Mouse (Mus musculus): ENCODE results near the gene Notch2. TPM values are rescaled to one million over a fixed set of nuclear protein-coding genes. Genes with fewer than 3 reads are reported as not detected.
"Not testable (repeated sequence)": the region's sequence is repeated elsewhere in the genome, so short reads cannot be mapped to it uniquely, and the experiment has no call there.

The Notch2 gene
- total RNA-seq, 2 experiments from 2014 or later, result 8.7 to 10.3 TPM

- H3K27ac ChIP-seq, result peak overlapping the region; percentile 87
- no peak overlapping the region for H3K4me3 ChIP-seq
- intact Hi-C loops (cut with DNase I), result loop anchor here (5.0 kb wide), 1 partner anchor 113 kb away; no protein-coding TSS in a partner anchor
- DNase-seq, result no peak
- TF ChIP-seq CTCF (IDR thresholded peaks at IDR 0.05), result no peak
Measured at GRCm38 (mm10) chr3:98039666-98040456, 26.5 kb downstream of the Notch2 start.

DNA sequence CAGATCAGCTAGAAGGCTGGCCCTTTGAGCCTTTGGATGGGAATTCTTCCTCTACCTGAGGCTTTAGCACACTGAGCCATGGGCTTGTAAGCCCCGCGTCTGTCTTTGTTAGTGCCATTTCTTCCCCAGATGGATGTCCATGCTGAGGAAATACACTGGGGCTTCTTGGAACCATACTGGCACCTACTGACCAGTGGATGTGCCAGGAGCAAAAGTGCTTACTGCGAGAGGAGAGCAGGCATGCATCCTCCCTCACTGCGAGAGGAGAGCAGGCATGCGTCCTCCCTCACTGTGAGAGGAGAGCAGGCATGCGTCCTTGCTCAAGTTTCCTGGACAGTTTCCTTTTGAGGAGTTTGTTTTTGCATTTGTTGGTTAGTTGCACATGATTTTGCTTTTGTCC is 27.5 kb downstream of the Notch2 start:
- intact Hi-C loops (cut with DNase I), result loop anchor here (5.0 kb wide), 1 partner anchor 114 kb away; no protein-coding TSS in a partner anchor
- DNase-seq, result peak; percentile 73
- peak overlapping the region; percentile 87 for H3K27ac ChIP-seq
- H3K4me3 ChIP-seq, result no peak overlapping the region
- TF ChIP-seq CTCF (IDR thresholded peaks at IDR 0.05), result peak; percentile 42

DNA sequence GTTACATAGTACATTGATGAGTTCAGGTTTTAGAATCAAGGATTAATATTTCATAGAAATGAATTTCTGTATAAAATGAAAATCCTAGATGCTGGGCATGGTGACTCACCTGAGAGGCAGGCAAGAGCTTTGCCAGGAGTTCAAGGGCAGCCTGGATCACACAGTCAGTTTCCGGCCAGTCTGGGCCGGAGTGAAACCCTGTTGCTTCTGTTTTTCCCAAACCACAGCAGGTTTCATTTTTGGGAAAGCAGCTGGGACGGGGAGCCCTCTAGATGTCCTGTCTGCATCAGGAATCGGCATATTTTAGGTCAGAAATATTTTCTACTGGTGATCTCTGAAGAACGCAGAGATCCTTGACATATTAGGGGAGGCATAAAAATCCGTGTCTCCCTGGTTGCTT is 29.0 kb downstream of the Notch2 start:
- TF ChIP-seq CTCF (IDR thresholded peaks at IDR 0.05), result no peak
- intact Hi-C loops (cut with DNase I), result loop anchor here (5.0 kb wide), 1 partner anchor 115 kb away; no protein-coding TSS in a partner anchor
- peak; percentile 50 for DNase-seq
- Histone ChIP-seq H3K4me3 (peak overlapping the region; percentile 67), H3K27ac (peak overlapping the region; percentile 87)

- peak; percentile 80 for DNase-seq
- peak; percentile 6; the same call in 1 of the 2 replicates for TF ChIP-seq CTCF (IDR thresholded peaks at IDR 0.05)
- Histone ChIP-seq H3K27ac (peak overlapping the region; percentile 87), H3K4me3 (peak overlapping the region; percentile 67)
- intact Hi-C loops (cut with DNase I), result loop anchor here (5.0 kb wide), 1 partner anchor 116 kb away; no protein-coding TSS in a partner anchor
Measured at GRCm38 (mm10) chr3:98042955-98043456, 29.7 kb downstream of the Notch2 start.

GRCm38 (mm10) chr3:98043669-98044068 is 30.3 kb downstream of the Notch2 start:
- TF ChIP-seq CTCF (IDR thresholded peaks at IDR 0.05), result no peak

DNA sequence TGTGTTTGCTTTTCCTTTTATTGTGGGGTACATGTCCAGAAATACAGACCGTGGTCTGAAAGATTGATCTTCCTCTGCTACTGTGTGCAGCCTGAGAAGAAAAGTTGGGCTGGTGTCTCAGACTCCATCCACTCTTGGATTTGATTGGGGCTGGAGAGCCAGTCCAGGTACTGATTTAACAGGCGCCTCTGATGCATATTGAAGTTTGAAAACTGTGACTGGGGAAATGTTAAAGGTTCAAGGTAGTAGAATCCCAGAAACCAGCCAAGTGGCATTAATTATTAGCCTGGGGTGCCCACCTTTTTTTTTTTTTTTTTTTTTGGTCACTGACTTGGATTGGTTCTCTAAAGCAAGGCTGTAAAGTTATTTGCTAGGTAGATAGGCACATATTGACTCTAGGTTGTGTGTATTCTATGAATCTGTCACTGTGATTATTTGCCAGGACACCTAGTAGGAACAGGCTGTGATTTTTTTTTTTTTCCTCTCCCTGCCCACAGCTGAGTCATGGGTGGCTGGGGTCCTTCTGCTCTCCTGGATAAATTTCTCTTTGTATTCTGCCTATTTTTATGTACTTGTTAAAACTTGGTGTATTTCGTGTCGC is 31.5 kb downstream of the Notch2 start:
- DNase-seq, result no peak
- no peak for TF ChIP-seq CTCF (IDR thresholded peaks at IDR 0.05)
- H3K27ac ChIP-seq, result peak overlapping the region; percentile 87
- intact Hi-C loops (cut with DNase I), result loop anchor here (5.0 kb wide), 1 partner anchor 118 kb away; no protein-coding TSS in a partner anchor
- H3K4me3 ChIP-seq, result no peak overlapping the region

More at GRCm38 (mm10) chr3:98043669-98044068, 30.3 kb downstream of the Notch2 start:
- H3K27ac ChIP-seq, result peak overlapping the region; percentile 87
- DNase-seq, result no peak
- intact Hi-C loops (cut with DNase I), result loop anchor here (5.0 kb wide), 1 partner anchor 116 kb away; no protein-coding TSS in a partner anchor
- peak overlapping the region; percentile 67; the same call in 1 of the 2 replicates for H3K4me3 ChIP-seq

GRCm38 (mm10) chr3:98045465-98046148 is 32.3 kb downstream of the Notch2 start:
- peak overlapping the region; percentile 60 for H3K27ac ChIP-seq
- no peak for DNase-seq
- intact Hi-C loops (cut with DNase I), result no loop called here
- no peak overlapping the region for H3K4me3 ChIP-seq
- TF ChIP-seq CTCF (IDR thresholded peaks at IDR 0.05), result no peak

DNA sequence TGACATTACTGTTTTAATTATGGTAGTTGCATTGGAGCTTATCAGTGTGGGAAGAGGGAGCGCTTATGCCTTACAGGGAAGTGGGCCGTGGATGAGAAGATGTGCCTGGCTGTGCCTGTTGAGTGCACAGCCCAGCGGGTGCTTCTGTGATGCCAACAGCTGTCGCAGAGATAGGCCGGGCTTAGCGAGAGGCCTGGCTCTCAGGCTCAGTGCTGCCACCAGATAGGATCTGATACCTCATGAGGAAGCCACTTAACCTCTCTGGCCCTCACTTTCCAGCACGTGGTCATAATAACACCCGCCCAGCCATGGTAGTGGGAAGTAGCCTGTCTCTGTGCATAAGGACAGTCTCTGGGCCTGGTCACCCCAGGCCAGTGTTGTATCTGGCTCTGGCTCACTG is 33.0 kb downstream of the Notch2 start:
- no peak for TF ChIP-seq CTCF (IDR thresholded peaks at IDR 0.05)
- intact Hi-C loops (cut with DNase I), result no loop called here
- DNase-seq, result peak; percentile 64
- H3K27ac ChIP-seq, result peak overlapping the region; percentile 60
- H3K4me3 ChIP-seq, result no peak overlapping the region

- H3K27ac ChIP-seq, result no peak overlapping the region
- DNase-seq, result no peak
- intact Hi-C loops (cut with DNase I), result no loop called here
- H3K4me3 ChIP-seq, result no peak overlapping the region
- TF ChIP-seq CTCF (IDR thresholded peaks at IDR 0.05), result no peak
Measured at GRCm38 (mm10) chr3:98049671-98050070, 36.3 kb downstream of the Notch2 start.

DNA sequence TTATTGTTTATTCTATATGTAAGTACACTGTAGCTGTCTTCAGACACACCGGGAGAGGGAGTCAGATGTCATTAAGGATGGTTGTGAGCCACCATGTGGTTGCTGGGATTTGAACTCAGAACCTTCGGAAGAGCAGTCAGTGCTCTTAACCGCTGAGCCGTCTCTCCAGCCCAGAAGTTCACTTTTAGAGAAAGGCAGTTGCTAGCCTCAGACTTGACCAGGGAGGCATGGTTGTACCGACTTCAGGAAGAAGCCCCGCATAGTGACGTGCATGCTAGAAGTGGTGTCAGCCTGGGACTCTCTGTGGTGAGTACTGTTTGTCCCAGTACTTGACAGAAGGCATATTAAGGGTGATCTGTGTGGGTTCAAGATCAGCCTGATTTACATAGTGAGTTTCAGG is 36.8 kb downstream of the Notch2 start:
- H3K4me3 ChIP-seq; H3K27ac ChIP-seq; intact Hi-C loops (cut with DNase I); DNase-seq: not testable (repeated sequence)

- no peak for DNase-seq
- peak overlapping the region; percentile 7; the same call in 1 of the 2 replicates for H3K27ac ChIP-seq
- no peak overlapping the region for H3K4me3 ChIP-seq
- no peak for TF ChIP-seq CTCF (IDR thresholded peaks at IDR 0.05)
- intact Hi-C loops (cut with DNase I), result no loop called here
Measured at GRCm38 (mm10) chr3:98050492-98051406, 37.4 kb downstream of the Notch2 start.

All from gastrocnemius, adult 2 months (tissue).